Mouse (Mus musculus): ENCODE measurements around the gene Artn. TPM values are rescaled to one million over a fixed set of nuclear protein-coding genes. Genes with fewer than 3 reads are reported as not detected.

The Artn gene
- polyA plus RNA-seq, 1 experiment from 2014 or later = 2.0 TPM

DNA sequence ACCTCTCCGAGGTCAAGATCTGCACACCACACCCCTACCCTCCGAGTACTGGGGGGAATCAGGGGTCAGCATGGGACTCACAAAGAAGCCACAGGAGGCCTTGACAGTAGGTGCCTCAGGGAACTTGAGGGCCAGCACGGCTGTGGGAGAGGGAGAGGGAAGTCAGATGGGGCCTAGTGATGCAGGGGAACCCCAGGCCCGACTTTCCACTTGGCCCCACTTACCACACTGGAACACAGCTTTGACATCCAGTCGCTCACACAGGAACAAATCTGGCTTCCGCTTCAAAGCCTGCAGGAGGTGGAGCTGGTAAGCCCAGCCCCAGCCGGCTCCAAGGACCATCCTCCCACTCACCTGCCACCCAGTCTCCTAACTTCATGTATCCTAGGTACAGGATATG is 34.2 kb downstream of the Artn start:
- WGBS = 80% methylated on average over 7 of the region's 7 CpGs
- H3K9ac ChIP-seq (replicated peaks; ENCODE audit: low read length) = no peak overlapping the region
- no peak overlapping the region for H3K4me3 ChIP-seq (ENCODE audit: low read depth, low read length)
- ATAC-seq (replicated peaks; ENCODE audit: insufficient number of reproducible peaks, low FRiP score, low TSS enrichment, low read depth) (no peak), DNase-seq (ENCODE audit: low spot score) (no peak)
- no peaks in the 10 kb centered on the region for H3K27me3 ChIP-seq (ENCODE audit: control insufficient read depth, insufficient read depth, low read length)
- H3K4me1 ChIP-seq (ENCODE audit: control insufficient read depth, insufficient read depth, low read length) = no peaks in the 10 kb centered on the region
- H3K9me3 ChIP-seq (replicated peaks; ENCODE audit: control insufficient read depth, low read length) = no peaks in the 10 kb centered on the region
- H3K27ac ChIP-seq (replicated peaks; ENCODE audit: low read depth, low read length) = no peak overlapping the region
- H3K36me3 ChIP-seq (replicated peaks; ENCODE audit: control insufficient read depth, insufficient read depth, low read depth, low read length) = peaks cover 3% of the 10 kb centered on the region; the same call in 1 of the 2 replicates
- no peak overlapping the region for H3K4me2 ChIP-seq (ENCODE audit: low read depth, low read length)

GRCm38 (mm10) chr4:117894601-117895000 is 35.0 kb downstream of the Artn start:
- H3K4me2 ChIP-seq (ENCODE audit: low read depth, low read length) = no peak overlapping the region
- no peaks in the 10 kb centered on the region for H3K27me3 ChIP-seq (ENCODE audit: control insufficient read depth, insufficient read depth, low read length)
- H3K9ac ChIP-seq (replicated peaks; ENCODE audit: low read length) = no peak overlapping the region
- H3K9me3 ChIP-seq (replicated peaks; ENCODE audit: control insufficient read depth, low read length) = no peaks in the 10 kb centered on the region
- WGBS = 86% methylated on average over 7 of the region's 8 CpGs
- no peak overlapping the region for H3K27ac ChIP-seq (replicated peaks; ENCODE audit: low read depth, low read length)
- H3K4me1 ChIP-seq (ENCODE audit: control insufficient read depth, insufficient read depth, low read length) = no peaks in the 10 kb centered on the region
- no peak for ATAC-seq (replicated peaks; ENCODE audit: insufficient number of reproducible peaks, low FRiP score, low TSS enrichment, low read depth)
- no peak overlapping the region for H3K4me3 ChIP-seq (ENCODE audit: low read depth, low read length)
- H3K36me3 ChIP-seq (replicated peaks; ENCODE audit: control insufficient read depth, insufficient read depth, low read depth, low read length) = peaks cover 3% of the 10 kb centered on the region; the same call in 1 of the 2 replicates
- DNase-seq (ENCODE audit: low spot score) = no peak

DNA sequence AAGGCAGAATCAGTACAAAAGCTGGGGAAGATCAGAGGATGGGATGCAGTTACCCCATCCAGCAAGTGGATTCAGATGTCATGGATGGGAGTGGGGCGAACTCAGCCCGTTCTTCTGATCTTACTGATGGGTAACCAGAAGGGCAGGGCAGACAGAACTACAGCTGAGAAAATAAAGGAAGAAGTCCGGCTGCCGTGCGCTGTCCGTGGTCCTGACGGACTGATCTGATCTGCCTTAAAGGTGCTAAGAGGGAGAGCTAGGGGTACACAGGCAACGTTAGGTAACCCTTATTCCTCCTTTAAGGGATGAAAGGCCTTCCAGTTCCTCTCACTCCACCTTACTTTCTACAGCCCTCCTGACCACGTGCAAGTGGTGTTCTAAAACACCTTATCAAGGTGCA is 36.2 kb downstream of the Artn start:
- peaks cover 3% of the 10 kb centered on the region; the same call in 1 of the 2 replicates for H3K36me3 ChIP-seq (replicated peaks; ENCODE audit: control insufficient read depth, insufficient read depth, low read depth, low read length)
- no peak overlapping the region for H3K4me2 ChIP-seq (ENCODE audit: low read depth, low read length)
- H3K27ac ChIP-seq (replicated peaks; ENCODE audit: low read depth, low read length) = no peak overlapping the region
- peak; percentile 76 for DNase-seq (ENCODE audit: low spot score)
- no peaks in the 10 kb centered on the region for H3K4me1 ChIP-seq (ENCODE audit: control insufficient read depth, insufficient read depth, low read length)
- H3K4me3 ChIP-seq (ENCODE audit: low read depth, low read length) = no peak overlapping the region
- H3K9me3 ChIP-seq (replicated peaks; ENCODE audit: control insufficient read depth, low read length) = no peaks in the 10 kb centered on the region
- 24% methylated on average over 9 of the region's 9 CpGs for WGBS
- no peaks in the 10 kb centered on the region for H3K27me3 ChIP-seq (ENCODE audit: control insufficient read depth, insufficient read depth, low read length)
- H3K9ac ChIP-seq (replicated peaks; ENCODE audit: low read length) = no peak overlapping the region
- no peak for ATAC-seq (replicated peaks; ENCODE audit: insufficient number of reproducible peaks, low FRiP score, low TSS enrichment, low read depth)

DNA sequence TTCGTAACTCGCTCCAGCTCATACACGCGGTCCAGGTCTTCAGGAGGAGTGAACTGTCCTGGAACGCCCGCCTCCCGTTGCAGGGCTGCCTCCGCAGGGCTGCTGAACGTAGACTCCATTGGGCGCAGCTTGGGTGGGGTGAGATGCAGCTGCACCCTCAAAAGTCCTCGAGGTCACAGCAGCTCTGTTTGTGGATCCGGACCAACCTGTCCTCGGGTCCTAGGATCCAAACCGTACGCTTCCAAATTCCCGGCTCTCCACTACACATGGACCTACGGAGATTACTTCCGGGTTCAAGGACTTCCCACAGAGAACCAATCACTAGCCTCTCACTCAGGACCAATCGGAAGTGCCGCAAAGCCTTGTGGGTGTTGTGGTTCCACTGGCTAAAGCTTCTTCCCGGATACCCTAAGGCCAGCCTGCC is 37.8 kb downstream of the Artn start, which contains the start of gene Dph2:
Dph2 (minus strand) TSS at position 295 of the 424 bp plus-strand sequence.
- ATAC-seq (replicated peaks; ENCODE audit: insufficient number of reproducible peaks, low FRiP score, low TSS enrichment, low read depth) = peak; percentile 78
- peak; percentile 93 for DNase-seq (ENCODE audit: low spot score)
- peak within 1 kb of the TSS; percentile 75 for H3K4me3 ChIP-seq (ENCODE audit: low read depth, low read length)
- H3K9me3 ChIP-seq (replicated peaks; ENCODE audit: control insufficient read depth, low read length) = no peaks in the 10 kb centered on the region
- WGBS = under 1% methylated on average over 21 of the region's 21 CpGs
- H3K36me3 ChIP-seq (replicated peaks; ENCODE audit: control insufficient read depth, insufficient read depth, low read depth, low read length) = peaks cover 3% of the 10 kb centered on the region; the same call in 1 of the 2 replicates
- no peak within 1 kb of the TSS for H3K27ac ChIP-seq (replicated peaks; ENCODE audit: low read depth, low read length)
- H3K9ac ChIP-seq (replicated peaks; ENCODE audit: low read length) = peak within 1 kb of the TSS; percentile 52
- no peaks in the 10 kb centered on the region for H3K4me1 ChIP-seq (ENCODE audit: control insufficient read depth, insufficient read depth, low read length)
- H3K4me2 ChIP-seq (ENCODE audit: low read depth, low read length) = peak within 1 kb of the TSS; percentile 54
- no peaks in the 10 kb centered on the region for H3K27me3 ChIP-seq (ENCODE audit: control insufficient read depth, insufficient read depth, low read length)

DNA sequence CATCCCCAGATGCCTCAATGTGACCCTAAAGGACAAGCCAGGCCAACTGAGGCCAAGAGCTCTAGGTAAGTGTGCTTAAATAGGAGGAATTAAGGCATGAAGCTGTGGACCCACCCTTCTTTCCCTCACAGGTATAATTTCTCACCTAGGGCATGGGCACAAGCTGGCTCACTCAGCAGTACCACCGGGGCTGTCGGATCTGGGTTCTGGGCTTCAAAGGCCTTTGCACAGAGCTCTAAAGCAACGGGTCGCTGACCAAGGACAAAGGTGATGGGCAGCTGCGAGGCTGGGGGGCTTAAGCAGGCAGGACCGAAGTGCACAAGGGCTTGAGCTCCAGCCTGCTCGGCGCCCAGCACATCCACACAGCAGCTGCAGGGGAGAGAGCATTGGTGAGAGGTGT is 38.8 kb downstream of the Artn start:
- Histone ChIP-seq H3K4me1 (ENCODE audit: control insufficient read depth, insufficient read depth, low read length) (no peaks in the 10 kb centered on the region), H3K4me3 (ENCODE audit: low read depth, low read length) (no peak overlapping the region), H3K27me3 (ENCODE audit: control insufficient read depth, insufficient read depth, low read length) (no peaks in the 10 kb centered on the region), H3K4me2 (ENCODE audit: low read depth, low read length) (no peak overlapping the region), H3K36me3 (replicated peaks; ENCODE audit: control insufficient read depth, insufficient read depth, low read depth, low read length) (no peaks in the 10 kb centered on the region), H3K9ac (replicated peaks; ENCODE audit: low read length) (no peak overlapping the region), H3K27ac (replicated peaks; ENCODE audit: low read depth, low read length) (no peak overlapping the region), H3K9me3 (replicated peaks; ENCODE audit: control insufficient read depth, low read length) (no peaks in the 10 kb centered on the region)
- 71% methylated on average over 8 of the region's 8 CpGs for WGBS
- ATAC-seq (replicated peaks; ENCODE audit: insufficient number of reproducible peaks, low FRiP score, low TSS enrichment, low read depth) (no peak), DNase-seq (ENCODE audit: low spot score) (no peak)

GRCm38 (mm10) chr4:117890031-117890430 is 39.5 kb downstream of the Artn start:
- H3K4me2 ChIP-seq (ENCODE audit: low read depth, low read length) = no peak overlapping the region
- no peaks in the 10 kb centered on the region for H3K27me3 ChIP-seq (ENCODE audit: control insufficient read depth, insufficient read depth, low read length)
- H3K36me3 ChIP-seq (replicated peaks; ENCODE audit: control insufficient read depth, insufficient read depth, low read depth, low read length) = no peaks in the 10 kb centered on the region; the same call in 1 of the 2 replicates
- no peak for ATAC-seq (replicated peaks; ENCODE audit: insufficient number of reproducible peaks, low FRiP score, low TSS enrichment, low read depth)
- no peak overlapping the region for H3K4me3 ChIP-seq (ENCODE audit: low read depth, low read length)
- no peaks in the 10 kb centered on the region for H3K4me1 ChIP-seq (ENCODE audit: control insufficient read depth, insufficient read depth, low read length)
- no peak for DNase-seq (ENCODE audit: low spot score)
- 92% methylated on average over 14 of the region's 14 CpGs for WGBS
- no peak overlapping the region for H3K27ac ChIP-seq (replicated peaks; ENCODE audit: low read depth, low read length)
- H3K9ac ChIP-seq (replicated peaks; ENCODE audit: low read length) = no peak overlapping the region
- H3K9me3 ChIP-seq (replicated peaks; ENCODE audit: control insufficient read depth, low read length) = no peaks in the 10 kb centered on the region

GRCm38 (mm10) chr4:117889471-117889870 is 40.1 kb downstream of the Artn start:
- DNase-seq (ENCODE audit: low spot score) = no peak
- H3K36me3 ChIP-seq (replicated peaks; ENCODE audit: control insufficient read depth, insufficient read depth, low read depth, low read length) = no peaks in the 10 kb centered on the region; the same call in 1 of the 2 replicates
- H3K27me3 ChIP-seq (ENCODE audit: control insufficient read depth, insufficient read depth, low read length) = no peaks in the 10 kb centered on the region
- no peak overlapping the region for H3K4me3 ChIP-seq (ENCODE audit: low read depth, low read length)
- no peak overlapping the region for H3K4me2 ChIP-seq (ENCODE audit: low read depth, low read length)
- WGBS = 91% methylated on average over 15 of the region's 15 CpGs
- H3K9me3 ChIP-seq (replicated peaks; ENCODE audit: control insufficient read depth, low read length) = no peaks in the 10 kb centered on the region
- ATAC-seq (replicated peaks; ENCODE audit: insufficient number of reproducible peaks, low FRiP score, low TSS enrichment, low read depth) = no peak
- H3K27ac ChIP-seq (replicated peaks; ENCODE audit: low read depth, low read length) = no peak overlapping the region
- H3K9ac ChIP-seq (replicated peaks; ENCODE audit: low read length) = no peak overlapping the region
- H3K4me1 ChIP-seq (ENCODE audit: control insufficient read depth, insufficient read depth, low read length) = no peaks in the 10 kb centered on the region

GRCm38 (mm10) chr4:117887920-117888319 is 41.6 kb downstream of the Artn start:
- H3K4me3 ChIP-seq (ENCODE audit: low read depth, low read length) = no peak overlapping the region; the same call in 1 of the 2 replicates
- H3K4me2 ChIP-seq (ENCODE audit: low read depth, low read length) = no peak overlapping the region; the same call in 1 of the 2 replicates
- ATAC-seq (replicated peaks; ENCODE audit: insufficient number of reproducible peaks, low FRiP score, low TSS enrichment, low read depth) (no peak), DNase-seq (ENCODE audit: low spot score) (no peak)
- H3K36me3 ChIP-seq (replicated peaks; ENCODE audit: control insufficient read depth, insufficient read depth, low read depth, low read length) = no peaks in the 10 kb centered on the region; the same call in 1 of the 2 replicates
- no peaks in the 10 kb centered on the region for H3K4me1 ChIP-seq (ENCODE audit: control insufficient read depth, insufficient read depth, low read length)
- 76% methylated on average over 2 of the region's 2 CpGs for WGBS
- no peaks in the 10 kb centered on the region for H3K27me3 ChIP-seq (ENCODE audit: control insufficient read depth, insufficient read depth, low read length)
- no peaks in the 10 kb centered on the region for H3K9me3 ChIP-seq (replicated peaks; ENCODE audit: control insufficient read depth, low read length)
- H3K27ac ChIP-seq (replicated peaks; ENCODE audit: low read depth, low read length) = no peak overlapping the region
- no peak overlapping the region for H3K9ac ChIP-seq (replicated peaks; ENCODE audit: low read length)

All from embryonic facial prominence, embryonic 11.5 days (tissue).